Comparison of ENCODE assay signal across 12 mouse cellular contexts in genomic region chr8:79292712-79293264, GRCm38 (mm10). TPM values are rescaled to one million over a fixed set of nuclear protein-coding genes. Genes with fewer than 3 reads are reported as not detected.
A peak's percentile ranks its signal among the peaks of the same experiment; 100 is the strongest.
DNase-seq lines count a peak whose midpoint lies in the region; ATAC-seq lines count a peak whose summit lies in the region.
"Had no signal": no experiment of that assay in that cellular context is flagged by ENCODE, and none has a peak within 500 bp of the region (broad histone marks: within the 10 kb centered on the region; RNA-seq: fewer than 3 reads in every experiment).

No protein-coding gene starts in this region.

- H3K9ac ChIP-seq in limb, embryonic 12.5 days (replicated peaks), result no peak overlapping the region
- no peak overlapping the region for H3K9ac ChIP-seq in embryonic facial prominence, embryonic 13.5 days
- no peak overlapping the region for H3K9ac ChIP-seq in limb, embryonic 15.5 days

- H3K27ac ChIP-seq in heart, embryonic 10.5 days, result 0 out of 2 replicates have a peak overlapping the region, but pooled peaks have one; percentile 56
- H3K27ac ChIP-seq in limb, embryonic 12.5 days, result peak overlapping the region; percentile 62
- H3K27ac ChIP-seq in limb, embryonic 10.5 days, result no peak overlapping the region
- H3K27ac ChIP-seq in embryonic facial prominence, embryonic 13.5 days, result no peak overlapping the region; the same call in 1 of the 2 replicates
- H3K27ac ChIP-seq in limb, embryonic 15.5 days, result peak overlapping the region; percentile 47
- H3K27ac ChIP-seq: liver, embryonic 14.5 days had no signal

- no peak for DNase-seq in heart, embryonic 10.5 days (ENCODE audit: low spot score)
- no peak for DNase-seq in heart, adult 11 months
- DNase-seq in limb, embryonic 10.5 days (ENCODE audit: low spot score), result no peak
- DNase-seq in natural killer cell, adult 2 months (ENCODE audit: low spot score in 2 of 2), result no peak
- DNase-seq: adrenal gland, postnatal 25 days; right cerebral cortex, postnatal 14 days had no signal

- no peak for ATAC-seq in limb, embryonic 12.5 days (ENCODE audit: insufficient number of reproducible peaks, insufficient read depth, low FRiP score, low TSS enrichment, low read depth)
- ATAC-seq in embryonic facial prominence, embryonic 13.5 days (ENCODE audit: insufficient number of reproducible peaks, insufficient read depth, low FRiP score, low TSS enrichment, low read depth), result no peak
- no peak for ATAC-seq in limb, embryonic 15.5 days (ENCODE audit: insufficient number of reproducible peaks, low FRiP score, low TSS enrichment, low read depth)
- no peak for ATAC-seq in CD4-positive, CD25-positive, alpha-beta regulatory T cell, adult 4 months

- H3K36me3 ChIP-seq in heart, embryonic 10.5 days, result no peaks in the 10 kb centered on the region
- H3K36me3 ChIP-seq in limb, embryonic 12.5 days, result no peaks in the 10 kb centered on the region
- no peaks in the 10 kb centered on the region for H3K36me3 ChIP-seq in limb, embryonic 10.5 days
- no peaks in the 10 kb centered on the region for H3K36me3 ChIP-seq in embryonic facial prominence, embryonic 13.5 days
- H3K36me3 ChIP-seq in limb, embryonic 15.5 days, result no peaks in the 10 kb centered on the region

- H3K27me3 ChIP-seq in heart, embryonic 10.5 days (ENCODE audit: insufficient read depth, poor library complexity, severe bottlenecking), result no peaks in the 10 kb centered on the region
- no peaks in the 10 kb centered on the region for H3K27me3 ChIP-seq in limb, embryonic 12.5 days
- H3K27me3 ChIP-seq in limb, embryonic 10.5 days (ENCODE audit: low read depth, poor library complexity, severe bottlenecking), result no peaks in the 10 kb centered on the region
- no peaks in the 10 kb centered on the region for H3K27me3 ChIP-seq in embryonic facial prominence, embryonic 13.5 days
- no peaks in the 10 kb centered on the region for H3K27me3 ChIP-seq in limb, embryonic 15.5 days

- H3K9me3 ChIP-seq in heart, embryonic 10.5 days, result no peaks in the 10 kb centered on the region
- no peaks in the 10 kb centered on the region for H3K9me3 ChIP-seq in limb, embryonic 12.5 days
- no peaks in the 10 kb centered on the region for H3K9me3 ChIP-seq in limb, embryonic 10.5 days (replicated peaks)
- no peaks in the 10 kb centered on the region for H3K9me3 ChIP-seq in embryonic facial prominence, embryonic 13.5 days
- H3K9me3 ChIP-seq in limb, embryonic 15.5 days, result no peaks in the 10 kb centered on the region

- peak overlapping the region; percentile 72; the same call in 1 of the 2 replicates for H3K4me2 ChIP-seq in limb, embryonic 12.5 days
- peak overlapping the region; percentile 80; the same call in 1 of the 2 replicates for H3K4me2 ChIP-seq in embryonic facial prominence, embryonic 13.5 days
- peak overlapping the region; percentile 80; the same call in 1 of the 2 replicates for H3K4me2 ChIP-seq in limb, embryonic 15.5 days

- WGBS in heart, embryonic 10.5 days, result 47% methylated on average over 3 of the region's 3 CpGs
- whole genome bisulfite sequencing in limb, embryonic 12.5 days, result 87% methylated on average over 3 of the region's 3 CpGs
- 86% methylated on average over 3 of the region's 3 CpGs for WGBS in limb, embryonic 10.5 days
- 78% methylated on average over 3 of the region's 3 CpGs for WGBS in embryonic facial prominence, embryonic 13.5 days
- 83% methylated on average over 3 of the region's 3 CpGs for WGBS in limb, embryonic 15.5 days

- peaks cover 23% of the 10 kb centered on the region for H3K4me1 ChIP-seq in heart, embryonic 10.5 days
- H3K4me1 ChIP-seq in limb, embryonic 12.5 days (replicated peaks), result peaks cover 22% of the 10 kb centered on the region
- peaks cover 23% of the 10 kb centered on the region for H3K4me1 ChIP-seq in limb, embryonic 10.5 days
- H3K4me1 ChIP-seq in embryonic facial prominence, embryonic 13.5 days, result peaks cover 16% of the 10 kb centered on the region
- H3K4me1 ChIP-seq in limb, embryonic 15.5 days, result peaks cover 14% of the 10 kb centered on the region

- H3K4me3 ChIP-seq in heart, embryonic 10.5 days, result no peak overlapping the region
- no peak overlapping the region for H3K4me3 ChIP-seq in limb, embryonic 12.5 days (replicated peaks)
- H3K4me3 ChIP-seq in limb, embryonic 10.5 days, result no peak overlapping the region
- no peak overlapping the region for H3K4me3 ChIP-seq in embryonic facial prominence, embryonic 13.5 days
- H3K4me3 ChIP-seq in limb, embryonic 15.5 days, result no peak overlapping the region

RNA-seq across cellular contexts. Expression of gene Mmaa, which starts 1.9 kb away (rescaled TPM):
- 9.5 and 9.9 TPM in 2 replicates for polyA plus RNA-seq in heart, embryonic 10.5 days (2016; fragmentation: Nextera tagmentation; extraction: Ambion mirVana)
- polyA plus RNA-seq in limb, embryonic 12.5 days (2016; fragmentation: Nextera tagmentation; extraction: Ambion mirVana), result 13.7 and 14.8 TPM in 2 replicates
- polyA plus RNA-seq in limb, embryonic 10.5 days (2016; fragmentation: Nextera tagmentation; extraction: Ambion mirVana), result 10.2 and 12.2 TPM in 2 replicates
- 16.2 and 19.2 TPM in 2 replicates for polyA plus RNA-seq in embryonic facial prominence, embryonic 13.5 days (2015; fragmentation: Nextera tagmentation; extraction: Ambion mirVana)
- polyA plus RNA-seq in limb, embryonic 15.5 days (2015; fragmentation: Nextera tagmentation; extraction: Ambion mirVana), result 18.2 and 20.1 TPM in 2 replicates
- polyA plus RNA-seq in CD4-positive, CD25-positive, alpha-beta regulatory T cell, adult 4 months (2017; shearing (Covaris generic)), result 10 to 100 TPM in 1 of 2 experiments, 1 to 10 TPM in 1; 8.3 to 10.4 TPM

RNA-seq across cellular contexts. Expression of gene 1700011L22Rik, which starts 44.4 kb away (rescaled TPM):
- polyA plus RNA-seq in heart, embryonic 10.5 days (2016; fragmentation: Nextera tagmentation; extraction: Ambion mirVana), result not detected in 2 replicates
- polyA plus RNA-seq in limb, embryonic 12.5 days (2016; fragmentation: Nextera tagmentation; extraction: Ambion mirVana), result not detected in 2 replicates
- polyA plus RNA-seq in limb, embryonic 10.5 days (2016; fragmentation: Nextera tagmentation; extraction: Ambion mirVana), result not detected in 2 replicates
- not detected in 2 replicates for polyA plus RNA-seq in embryonic facial prominence, embryonic 13.5 days (2015; fragmentation: Nextera tagmentation; extraction: Ambion mirVana)
- not detected in 2 replicates for polyA plus RNA-seq in limb, embryonic 15.5 days (2015; fragmentation: Nextera tagmentation; extraction: Ambion mirVana)
- polyA plus RNA-seq in CD4-positive, CD25-positive, alpha-beta regulatory T cell, adult 4 months (2017; shearing (Covaris generic)), result not detected
- polyA plus RNA-seq: C2C12; liver, embryonic 14.5 days had no signal

Comparison
In these comparisons a context has a peak if more than half of its experiments do, and no peak if none do; other contexts are left out.
1. H3K27ac ChIP-seq: peak in heart, embryonic 10.5 days (single experiment), limb, embryonic 12.5 days (single experiment) and limb, embryonic 15.5 days (single experiment); none in limb, embryonic 10.5 days (single experiment) and embryonic facial prominence, embryonic 13.5 days (single experiment).
2. Peak in every context shown above with its lines, with median percentiles within 50 percentile points of each other: H3K4me2 ChIP-seq.